Mouse (Mus musculus): Measurements from ENCODE around the gene Defb36.
A peak's percentile ranks its signal among the peaks of the same experiment; 100 is the strongest.

Gene Defb36

DNA sequence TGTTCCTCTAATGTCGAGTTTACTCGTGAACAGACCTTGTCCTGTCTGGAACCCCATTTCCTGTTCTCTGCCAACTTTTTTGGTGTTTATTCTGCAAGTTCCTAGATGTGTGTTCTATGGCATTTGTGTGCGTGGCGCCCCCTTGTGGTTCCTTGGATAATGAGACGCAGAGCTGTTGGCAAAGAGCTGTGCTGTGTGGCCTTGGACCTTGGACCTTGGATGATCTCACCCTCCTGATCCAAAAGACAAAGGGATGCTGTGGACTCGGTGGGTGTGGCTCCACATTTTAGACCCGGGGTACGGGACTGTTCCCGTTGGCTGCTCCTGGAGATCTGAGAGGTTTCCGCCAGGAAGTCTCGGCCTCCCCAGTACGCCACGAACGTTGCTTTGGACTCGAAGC lies at the start of gene Defb36:
Gene Defb36, plus strand, starts transcription at position 271 of the 400 bp plus-strand sequence.
- no peak for DNase-seq (ENCODE audit: low spot score in 2 of 2)

DNA sequence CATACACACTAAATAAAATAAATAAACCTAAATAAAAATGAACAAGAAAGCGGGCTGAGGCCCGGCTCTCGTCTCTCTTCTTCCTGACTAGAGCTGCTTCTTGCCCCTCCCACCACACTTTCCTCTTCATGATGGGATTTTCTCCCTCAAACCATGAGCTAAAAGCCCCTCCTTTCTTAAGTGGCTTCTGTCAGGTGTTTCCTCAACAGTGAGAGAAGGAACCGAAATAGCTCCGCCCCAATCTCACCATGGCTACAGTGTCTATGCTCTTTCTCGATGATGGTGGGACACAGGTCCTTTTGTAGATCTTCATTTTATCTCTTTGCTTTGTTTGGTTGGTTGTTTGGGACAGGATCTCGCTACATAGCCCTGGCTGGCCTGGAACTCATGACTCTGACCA lies 47.5 kb upstream of the Defb36 start:
- no peak for DNase-seq (ENCODE audit: low spot score in 2 of 2)

DNA sequence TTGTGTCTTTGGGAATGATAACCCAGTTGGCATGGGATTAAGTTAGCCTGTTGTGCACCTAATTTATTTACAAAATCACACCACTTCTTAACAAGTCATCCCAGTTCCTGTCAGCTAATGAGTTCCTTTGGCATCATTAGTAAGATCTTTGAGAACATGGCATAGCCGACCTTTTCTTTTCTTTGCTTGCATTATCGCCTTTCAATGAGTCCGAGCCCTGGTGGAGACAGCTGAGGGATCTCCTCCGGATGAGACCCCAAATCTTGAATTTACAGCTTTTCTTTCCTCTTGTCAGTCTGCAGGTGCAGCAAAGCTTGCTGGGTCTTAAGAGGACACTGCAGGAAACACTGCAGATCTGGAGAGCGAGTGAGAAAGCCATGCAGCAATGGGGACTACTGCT lies 35.1 kb upstream of the Defb36 start, which contains the start of gene Gm17416:
Gene Gm17416, plus strand, starts transcription at position 301 of the 400 bp plus-strand sequence.
- no peak for DNase-seq (ENCODE audit: low spot score in 2 of 2)

DNA sequence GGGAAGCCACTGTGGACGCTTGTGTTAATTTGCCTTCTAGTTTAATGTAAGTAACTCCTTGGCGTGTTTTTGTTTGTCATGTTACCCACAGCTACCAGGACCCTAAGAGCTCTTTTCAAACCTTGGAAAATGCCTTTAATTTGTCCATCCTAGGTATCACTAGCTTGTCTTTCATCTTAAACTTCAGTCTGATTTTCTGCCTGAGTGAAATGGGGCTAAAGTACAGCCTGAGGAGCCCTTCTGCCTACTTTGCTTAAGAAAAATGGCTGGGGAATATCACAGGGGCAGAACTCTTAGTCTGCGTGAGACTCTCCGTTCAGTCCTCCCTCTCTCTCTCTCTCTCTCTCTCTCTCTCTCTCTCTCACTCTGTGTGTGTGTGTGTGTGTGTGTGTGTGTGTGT lies 34.2 kb upstream of the Defb36 start:
- no peak for DNase-seq (ENCODE audit: low spot score in 2 of 2)

DNA sequence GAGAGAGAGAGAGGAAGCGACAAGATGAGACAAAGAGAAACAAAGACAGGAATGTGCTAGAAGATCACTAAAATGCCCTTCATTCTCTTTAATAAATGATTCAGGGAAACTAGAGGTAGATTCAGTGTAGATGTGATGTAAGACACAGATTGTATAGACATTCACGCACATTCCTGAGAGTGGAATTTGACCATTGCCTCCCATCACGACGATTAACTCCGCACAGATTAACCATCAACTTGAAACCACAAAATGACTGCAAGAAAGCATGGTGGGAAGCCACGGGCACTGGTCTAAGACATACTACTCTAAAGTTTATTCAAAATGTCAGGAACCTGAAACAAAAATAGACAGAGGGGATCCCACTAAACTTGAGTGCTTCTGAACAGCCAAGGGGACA lies 33.8 kb upstream of the Defb36 start:
- DNase-seq (ENCODE audit: low spot score in 2 of 2): no peak

DNA sequence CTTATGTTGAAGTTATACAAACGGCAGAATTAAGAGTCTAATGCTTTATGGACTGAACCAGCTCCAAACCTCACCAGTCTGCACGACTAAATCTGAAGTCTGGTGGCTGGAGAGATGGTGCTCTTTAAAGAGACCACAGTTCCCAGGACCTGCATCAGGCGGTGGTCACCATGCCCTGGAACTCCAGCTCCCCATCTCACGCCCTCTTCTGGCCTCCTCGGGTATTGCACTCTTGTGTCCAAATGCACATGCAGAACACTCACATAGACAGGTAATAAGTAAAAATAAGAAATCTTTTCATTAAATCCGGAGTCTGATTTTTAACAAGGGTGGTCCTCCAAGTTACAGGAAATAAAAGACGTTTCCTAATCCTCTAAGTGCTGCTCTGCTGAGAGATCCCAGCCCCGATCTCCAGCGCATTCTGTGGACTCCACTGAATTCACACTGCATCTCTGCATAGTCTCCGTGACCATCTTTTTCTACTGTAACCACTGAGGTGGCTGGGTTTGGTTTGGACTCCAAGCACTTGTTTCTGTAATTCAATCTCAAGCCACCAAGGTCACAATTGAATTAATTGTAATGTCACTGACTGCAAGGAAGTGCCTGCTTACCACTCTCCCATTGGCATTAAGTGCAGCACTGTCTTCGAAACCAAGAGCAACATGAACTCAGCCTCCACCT lies 31.9 kb upstream of the Defb36 start, which contains the start of gene Defb21:
Gene Defb21, plus strand, starts transcription at position 631 of the 681 bp plus-strand sequence.
- DNase-seq (ENCODE audit: low spot score in 2 of 2): no peak

DNA sequence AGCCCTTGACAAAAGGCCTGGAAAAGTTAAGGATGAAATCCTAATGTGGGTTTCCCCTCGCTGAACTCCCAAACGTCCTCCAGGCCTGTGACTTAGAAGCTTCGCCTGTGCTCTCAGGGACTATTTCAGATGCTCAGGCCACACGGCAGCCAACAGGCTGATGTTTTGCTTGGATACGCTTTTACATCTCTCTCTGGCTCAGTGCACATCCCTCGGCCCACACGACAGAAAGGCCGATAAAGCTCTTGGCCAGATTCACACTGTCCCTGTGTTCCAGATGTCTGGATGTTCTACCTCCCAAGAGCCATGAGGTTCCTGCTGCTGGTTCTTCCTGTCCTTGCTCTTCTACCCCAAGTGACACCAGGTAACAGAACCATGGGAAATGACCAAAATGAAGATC lies 30.6 kb upstream of the Defb36 start:
- no peak for DNase-seq (ENCODE audit: low spot score in 2 of 2)

DNA sequence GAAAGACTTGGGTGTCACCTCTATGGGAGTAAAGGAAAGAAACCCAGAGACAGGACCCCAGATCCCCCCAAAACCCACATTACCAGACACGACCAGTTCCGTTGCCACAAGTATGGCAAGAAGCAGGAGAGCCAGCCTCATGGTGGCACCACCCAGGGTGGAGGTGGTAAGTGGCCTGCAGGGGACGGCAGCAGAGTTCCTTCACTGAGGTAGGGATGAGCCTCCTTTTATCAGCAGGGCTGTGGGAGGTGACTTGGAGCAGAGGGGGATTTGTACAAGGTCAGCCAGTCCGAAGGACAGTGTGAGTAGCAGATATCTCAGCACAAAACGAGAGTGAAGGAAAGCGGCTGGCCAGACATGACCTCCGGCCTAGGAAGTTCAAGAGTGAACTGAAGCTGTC lies 24.0 kb upstream of the Defb36 start, which contains the start of gene Defb19:
Gene Defb19, minus strand, starts transcription at position 206 of the 400 bp plus-strand sequence.
- no peak for DNase-seq (ENCODE audit: low spot score in 2 of 2)

DNA sequence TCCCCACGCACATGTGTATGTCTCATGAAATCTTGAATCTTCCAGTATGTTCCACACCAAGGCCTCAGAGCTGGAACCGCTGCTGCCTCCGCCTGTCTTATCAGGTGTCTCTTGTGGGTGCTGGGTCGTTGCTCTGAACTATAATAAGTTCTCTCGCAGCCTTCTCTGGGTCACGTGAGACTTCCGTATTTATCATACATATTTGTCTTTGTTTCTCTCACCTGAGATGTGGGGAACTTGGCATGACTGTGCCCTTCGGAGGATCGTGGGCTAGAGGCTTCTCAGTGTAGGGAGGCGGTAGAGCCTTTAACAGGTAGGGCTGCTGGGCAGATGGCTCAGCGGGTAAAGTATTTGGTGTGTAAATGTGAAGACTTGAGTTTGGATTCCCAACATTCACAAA lies 23.5 kb upstream of the Defb36 start:
- DNase-seq (ENCODE audit: low spot score in 2 of 2): no peak

DNA sequence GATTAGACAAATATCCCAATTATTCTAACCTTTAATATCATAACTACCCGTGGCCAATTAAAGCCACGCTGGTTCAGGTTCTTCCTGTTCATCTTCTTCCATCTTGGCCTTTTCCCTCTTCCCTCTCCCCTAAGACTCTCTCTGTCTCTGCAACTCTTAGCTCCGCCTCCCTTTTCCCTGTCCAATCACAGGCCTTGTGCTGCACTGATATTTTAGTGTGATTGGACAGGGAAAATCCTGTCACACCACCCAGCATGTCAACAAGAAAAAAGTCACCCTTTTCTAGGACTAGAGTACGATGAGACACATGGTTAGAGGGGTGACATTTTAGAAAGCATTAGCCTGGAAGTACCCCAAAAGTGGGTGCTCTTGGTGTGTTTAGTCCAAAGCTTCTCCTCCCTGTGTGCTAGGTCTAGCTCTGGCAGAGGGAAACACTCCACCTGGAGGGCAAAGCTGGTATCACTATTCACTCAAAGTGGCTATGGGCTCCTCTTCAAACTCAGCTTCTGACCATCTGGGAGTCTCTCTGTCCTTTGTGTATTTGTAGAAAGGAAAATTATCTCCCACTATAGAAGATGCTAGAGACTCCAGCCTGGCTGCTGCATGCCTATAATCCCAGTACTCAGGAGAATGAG lies 17.1 kb upstream of the Defb36 start:
- no peak for DNase-seq (ENCODE audit: low spot score in 2 of 2)

DNA sequence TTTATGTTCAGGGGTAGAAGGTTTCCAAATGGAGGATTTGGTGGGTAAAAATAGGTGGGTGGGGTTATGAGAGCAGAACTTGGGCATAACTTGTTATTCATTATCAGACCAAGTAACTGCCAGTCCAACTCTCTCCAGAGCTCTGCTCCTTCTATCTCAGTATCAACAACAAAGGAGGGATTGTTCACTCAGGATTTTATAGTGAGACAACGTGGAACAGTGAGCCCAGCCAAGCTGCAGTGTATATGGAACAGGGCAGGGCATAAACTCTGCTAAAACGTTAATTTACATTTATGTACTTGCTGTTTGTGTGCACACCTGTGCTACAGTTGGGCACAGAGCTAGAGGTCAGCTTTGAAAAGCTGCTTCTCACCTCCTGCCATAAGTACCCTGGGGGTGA lies 15.7 kb upstream of the Defb36 start:
- no peak for DNase-seq (ENCODE audit: low spot score in 2 of 2)

DNA sequence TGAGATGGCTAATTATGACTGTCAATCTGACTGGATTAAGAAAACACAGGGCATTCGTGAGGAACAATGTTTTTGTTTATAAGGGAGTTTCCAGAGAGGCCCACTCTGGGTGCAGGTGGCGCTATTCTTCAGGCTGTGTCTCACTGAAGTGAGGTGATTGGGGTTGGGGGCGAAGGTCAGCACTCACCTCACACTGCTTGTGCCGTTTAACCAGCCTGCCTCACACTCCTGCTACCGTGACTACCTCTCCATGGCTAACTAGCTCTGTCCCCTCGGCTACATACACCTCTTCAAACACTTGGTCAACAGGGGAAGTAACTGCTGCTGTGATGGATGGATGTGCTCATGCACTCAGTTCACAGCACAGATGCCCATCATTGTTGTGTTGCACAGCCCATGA lies 15.1 kb upstream of the Defb36 start:
- DNase-seq (ENCODE audit: low spot score in 2 of 2): no peak

DNA sequence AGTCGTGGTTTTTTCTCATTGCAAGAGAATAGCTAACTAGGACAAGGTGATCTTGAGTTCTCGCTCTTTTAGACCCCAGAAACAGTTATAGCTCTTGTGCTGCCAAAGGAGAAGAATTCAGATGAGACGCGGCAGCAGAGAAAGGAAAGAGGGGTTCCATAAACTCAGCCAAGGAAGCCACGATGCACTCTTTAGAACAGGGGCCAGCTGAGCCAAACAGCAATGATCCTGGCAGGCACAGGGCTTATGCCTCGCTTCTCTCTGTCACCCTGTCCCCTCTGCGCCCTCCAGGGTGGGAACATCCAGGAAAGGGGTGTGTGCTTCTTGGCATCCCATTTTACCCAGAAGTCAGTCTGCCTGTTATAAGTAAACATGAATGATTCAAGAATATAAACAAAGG lies 4.8 kb upstream of the Defb36 start, which contains the start of gene Defb45:
Gene Defb45, minus strand, starts transcription at position 101 of the 400 bp plus-strand sequence.
- DNase-seq (ENCODE audit: low spot score in 2 of 2): no peak

DNA sequence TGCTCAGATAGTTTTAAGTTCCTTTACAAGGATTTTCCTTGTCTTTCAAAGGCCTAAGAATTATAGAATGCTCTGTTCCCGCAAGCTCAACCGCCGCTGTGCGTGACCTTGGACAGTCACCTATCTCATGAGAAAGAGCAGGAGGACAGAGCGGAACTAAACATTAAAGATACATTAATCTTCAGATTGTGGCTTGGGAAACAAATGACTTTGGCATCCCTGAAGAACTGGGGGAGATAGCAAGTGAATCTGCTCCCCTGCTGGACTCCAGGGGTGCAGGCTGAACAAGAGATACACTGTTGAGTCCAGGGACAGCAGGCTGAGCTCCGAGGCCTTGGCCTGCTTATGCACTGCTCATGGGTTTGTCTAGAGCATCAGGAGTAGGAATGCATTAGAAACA lies 4.1 kb upstream of the Defb36 start:
- DNase-seq (ENCODE audit: low spot score in 2 of 2): no peak

DNA sequence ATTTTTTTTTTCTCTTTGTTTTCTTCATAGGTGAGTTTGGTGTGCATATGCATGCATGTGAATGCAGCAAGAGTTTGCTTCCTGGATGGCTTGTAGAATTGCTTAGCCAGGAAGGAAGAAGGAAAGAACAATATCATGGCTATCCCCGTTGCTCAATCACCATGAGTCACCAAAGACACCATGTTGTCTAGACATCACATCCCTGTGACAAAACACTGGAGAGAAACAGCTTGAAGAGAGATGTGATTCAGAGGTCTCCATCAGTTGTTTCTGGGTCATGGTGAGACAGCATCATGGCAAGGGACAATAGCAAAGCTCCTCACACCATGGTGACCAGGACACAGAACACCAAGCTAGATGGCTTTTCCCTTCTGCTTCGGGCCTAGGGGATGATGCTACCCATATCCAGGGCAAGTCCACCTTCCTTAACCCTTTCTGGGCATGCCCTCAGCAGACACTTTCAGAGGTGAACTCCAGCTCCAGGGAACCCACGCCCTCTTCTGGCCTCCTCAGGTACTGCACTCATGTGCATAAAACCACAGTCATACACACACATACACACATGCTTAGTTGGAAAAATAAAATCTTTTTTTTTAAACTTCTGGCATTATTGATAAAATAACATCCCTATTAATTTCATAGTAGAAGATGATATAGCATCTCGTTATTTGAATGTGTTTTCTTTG lies 2.7 kb upstream of the Defb36 start:
- no peak for DNase-seq (ENCODE audit: low spot score in 2 of 2)

DNA sequence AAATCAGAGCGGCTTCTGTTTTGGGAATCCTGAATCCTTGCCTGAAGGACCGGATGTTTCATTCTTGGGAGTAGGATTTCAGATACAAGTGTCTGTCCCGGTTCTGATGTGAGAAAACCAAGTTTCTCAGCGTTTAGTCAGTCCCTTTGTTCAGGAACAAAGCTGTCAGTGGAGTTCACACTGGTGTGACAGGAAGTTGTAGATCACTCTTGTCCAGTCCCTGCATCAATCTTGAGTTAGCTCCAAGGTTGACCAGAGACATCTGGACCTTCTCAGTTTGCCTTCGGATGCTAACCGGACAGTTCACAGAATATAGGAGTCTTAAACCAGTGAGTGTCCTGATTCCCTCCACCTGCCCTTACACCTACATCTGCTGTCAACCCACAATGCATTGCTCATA lies 3.6 kb downstream of the Defb36 start:
- no peak for DNase-seq (ENCODE audit: low spot score in 2 of 2)

DNA sequence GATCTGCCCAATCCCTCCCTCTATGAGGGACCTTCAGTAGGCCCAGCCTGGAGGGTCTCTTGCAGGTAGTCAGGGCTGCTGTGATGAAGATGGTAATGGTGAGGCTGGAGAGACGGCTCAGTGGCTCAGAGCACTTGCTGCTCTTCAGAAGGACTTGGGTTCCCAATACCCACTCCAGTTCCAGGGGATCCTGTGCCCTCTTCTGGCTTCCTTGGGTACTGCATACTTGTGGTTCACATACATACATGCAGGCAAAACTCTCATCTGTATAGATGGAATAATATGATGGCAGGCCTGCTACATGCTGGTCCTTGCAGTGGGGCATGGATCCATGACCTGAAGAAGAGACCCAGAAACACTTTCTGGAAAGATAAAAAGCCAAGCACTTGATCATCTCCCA lies 4.6 kb downstream of the Defb36 start:
- DNase-seq (ENCODE audit: low spot score in 2 of 2): no peak

DNA sequence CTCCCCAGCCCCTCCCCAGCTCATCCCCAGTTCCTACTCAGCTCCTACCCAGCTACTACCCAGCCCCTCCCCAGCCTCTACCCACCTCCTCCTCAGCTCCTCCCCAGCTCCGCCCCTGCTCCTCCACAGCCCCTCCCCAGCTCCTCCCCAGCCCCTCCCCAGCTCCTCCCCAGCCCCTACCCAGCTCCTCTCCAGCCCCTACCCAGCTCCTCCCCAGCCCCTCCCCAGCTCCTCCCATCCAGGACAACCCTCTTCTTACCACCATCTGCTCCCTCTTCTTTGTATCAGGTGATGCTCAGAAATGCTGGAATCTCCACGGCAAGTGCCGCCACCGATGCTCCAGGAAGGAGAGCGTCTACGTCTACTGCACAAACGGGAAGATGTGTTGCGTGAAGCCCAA lies 8.1 kb downstream of the Defb36 start:
- DNase-seq (ENCODE audit: low spot score in 2 of 2): no peak

DNA sequence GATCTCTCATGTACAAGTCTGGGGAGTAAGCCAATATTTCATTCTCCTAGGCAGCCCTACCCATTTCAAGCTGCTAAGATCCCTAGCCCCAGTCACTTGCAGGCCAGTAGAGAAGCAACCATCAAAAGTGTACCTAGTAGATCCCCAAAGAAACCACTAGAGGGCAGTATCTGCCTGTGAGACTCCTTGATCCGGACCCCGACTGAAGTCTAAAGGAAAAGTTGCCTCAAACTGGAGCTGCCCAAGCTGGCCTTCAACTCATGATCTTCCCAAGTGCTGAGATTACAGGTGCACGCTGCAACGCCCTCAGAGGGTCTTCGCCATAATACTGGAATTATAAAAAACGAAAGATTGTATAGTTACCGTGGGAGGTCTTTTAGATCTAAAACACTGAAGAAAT lies 11.4 kb downstream of the Defb36 start:
- DNase-seq (ENCODE audit: low spot score in 2 of 2): peak in 1 of 2 experiments; percentile 21

DNA sequence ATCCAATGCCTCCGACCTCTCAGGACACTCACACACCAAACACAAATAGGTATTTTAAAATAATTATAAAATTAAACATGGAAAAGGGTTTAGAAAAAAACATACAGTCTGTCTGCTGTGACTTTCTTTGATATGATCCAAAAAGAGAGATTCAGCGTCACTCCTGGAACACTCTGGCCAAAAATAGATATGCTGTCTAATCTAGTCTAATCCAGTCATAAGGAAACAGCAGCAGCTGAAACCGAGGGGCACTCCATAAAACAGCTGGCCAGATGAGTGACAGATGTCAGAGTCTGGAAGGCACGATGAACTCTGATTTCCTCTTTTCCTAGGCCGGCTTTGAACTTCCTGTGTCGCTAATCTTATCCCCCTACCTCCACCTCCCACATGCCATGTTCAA lies 12.3 kb downstream of the Defb36 start:
- DNase-seq (ENCODE audit: low spot score in 2 of 2): no peak

DNA sequence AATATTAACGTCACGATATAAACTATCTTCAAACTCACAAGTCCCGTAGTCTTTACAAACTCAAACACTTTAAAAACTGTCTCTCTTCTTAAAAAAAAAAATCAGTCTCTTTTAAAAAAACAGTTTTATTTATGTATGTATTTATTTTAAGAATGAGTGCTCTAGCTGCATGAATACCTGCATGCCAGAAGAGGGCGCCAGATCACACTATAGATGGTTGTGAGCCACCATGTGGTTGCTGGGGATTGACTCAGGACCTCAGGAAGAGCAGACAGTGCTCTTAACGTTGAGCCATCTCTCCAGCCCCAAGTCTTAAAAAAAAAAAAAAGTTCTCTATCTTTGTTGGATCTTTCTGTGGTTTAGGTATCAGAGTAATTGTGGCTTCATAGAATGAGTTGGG lies 13.2 kb downstream of the Defb36 start:
- DNase-seq (ENCODE audit: low spot score in 2 of 2): no peak

DNA sequence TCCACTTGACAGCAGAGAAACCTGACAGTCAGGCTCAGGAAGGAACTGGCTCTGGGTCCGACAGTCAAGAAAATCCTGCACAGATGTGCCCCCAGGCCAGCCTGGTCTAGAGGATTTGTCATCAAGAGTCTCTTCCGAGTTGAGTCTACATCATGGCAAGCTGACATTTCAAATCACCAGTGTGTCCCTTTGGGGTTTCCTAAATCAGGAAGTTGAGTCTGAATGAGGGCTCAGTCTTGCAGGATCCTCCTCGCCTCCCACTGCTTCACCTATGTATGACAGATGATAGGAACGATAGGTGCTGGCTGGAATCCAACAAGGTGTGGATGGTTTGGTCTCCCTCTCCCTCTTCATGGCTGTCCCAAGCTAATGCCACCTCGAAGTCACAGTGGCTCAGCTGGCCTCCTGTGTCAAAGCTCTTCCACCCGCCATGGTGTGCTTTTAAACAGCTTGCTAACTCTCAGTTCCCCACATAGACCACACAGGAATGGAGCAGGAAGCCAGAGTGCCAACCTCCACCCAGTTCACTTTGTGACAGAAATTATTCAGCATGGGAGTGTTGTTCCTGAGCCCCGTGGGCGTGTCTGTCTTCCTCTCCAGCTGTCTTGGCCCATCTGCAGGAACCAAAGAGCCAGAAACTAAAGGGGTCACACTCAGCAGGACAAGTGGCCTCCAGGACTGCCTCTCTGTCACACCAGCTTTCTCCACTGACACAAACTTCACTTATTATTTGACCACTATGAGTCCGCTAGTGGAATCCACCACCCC lies 16.4 kb downstream of the Defb36 start:
- no peak for DNase-seq (ENCODE audit: low spot score in 2 of 2)

Data from spleen, postnatal 14 days (tissue).